Mouse (Mus musculus) bone marrow, adult 2 months (tissue): ENCODE data around the gene Dhx35. TPM values are rescaled to one million over a fixed set of nuclear protein-coding genes. Genes with fewer than 3 reads are reported as not detected.

Experiments
- H3K27ac ChIP-seq: fragments of 200-500 bp; 2 replicates; pipeline ENCODE4 v1.5.1; 2012; ENCODE audit warnings: low read depth, mild to moderate bottlenecking, control low read depth, inconsistent platforms, low read length; ENCODE audit not compliant: control insufficient read depth, poor library complexity, insufficient read depth
- H3K4me1 ChIP-seq: fragments of 200-500 bp; 2 replicates; pipeline ENCODE4 v1.6.1; 2011; ENCODE audit warnings: low read length; ENCODE audit not compliant: control insufficient read depth, insufficient read depth
- H3K4me3 ChIP-seq: fragments of 200-500 bp; replicated peaks from 2 replicates; pipeline ENCODE3; 2011; ENCODE audit warnings: mild to moderate bottlenecking, low read depth, low read length, control low read depth; ENCODE audit not compliant: control insufficient read depth
- CTCF ChIP-seq: fragments of 200-500 bp; IDR thresholded peaks from 2 replicates; pipeline ENCODE4 v1.5.1; 2011; ENCODE audit warnings: low read length, control low read depth; ENCODE audit not compliant: control insufficient read depth, insufficient read depth
- POLR2A ChIP-seq: fragments of 200-500 bp; IDR thresholded peaks from 2 replicates; pipeline ENCODE4 v1.6.1; 2011; ENCODE audit warnings: low read depth, mild to moderate bottlenecking, control low read depth, low read length, borderline replicate concordance; ENCODE audit not compliant: control insufficient read depth
- WGBS: fragments of 180-500 bp; shearing (Covaris S2); methylation state at CpG from one replicate; pipeline ENCODE4 v1.1.7; 2018; 5-methylcytosine and 5-hydroxymethylcytosine counted together
- polyA plus RNA-seq: library from polyadenylated mRNA; stranded (reverse); fragments of >200 nt; gene quantifications from 2 replicates; pipeline ENCODE4 v1.2.4, GENCODE M21; 2011; ENCODE audit warnings: low replicate concordance; ENCODE audit not compliant: missing spikeins, insufficient read depth, insufficient read length

The Dhx35 gene
- polyA plus RNA-seq, 1 experiment: 10.7 TPM

DNA sequence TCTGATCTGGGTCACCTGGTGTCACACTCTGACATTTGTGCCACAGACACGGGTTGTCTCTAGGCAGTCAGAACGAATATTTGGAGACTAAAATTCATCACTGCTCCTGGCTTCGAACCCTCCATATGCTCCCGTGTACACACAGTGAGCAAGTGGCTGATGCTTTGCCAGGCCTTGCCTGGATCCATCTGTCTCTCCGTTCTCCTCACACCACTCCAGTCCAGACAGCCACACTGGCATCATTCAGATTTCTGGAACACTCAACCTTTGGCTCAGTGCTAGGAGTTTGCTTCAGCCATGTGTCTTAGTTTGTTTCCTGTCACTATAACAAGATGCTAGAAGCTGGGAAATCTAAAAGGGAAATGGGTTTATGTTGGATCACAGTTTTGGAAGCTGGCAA, 93.9 kb downstream of the Dhx35 start:
- H3K4me1 ChIP-seq: no peaks in the 10 kb centered on the region
- no peak overlapping the region for H3K4me3 ChIP-seq
- H3K27ac ChIP-seq: no peak overlapping the region
- 82% methylated on average over 5 of the region's 5 CpGs for WGBS
- no peak for TF ChIP-seq POLR2A
- no peak for TF ChIP-seq CTCF

- WGBS: 60% methylated on average over 11 of the region's 11 CpGs
- no peak overlapping the region for H3K4me3 ChIP-seq
- no peaks in the 10 kb centered on the region for H3K4me1 ChIP-seq
- H3K27ac ChIP-seq: no peak overlapping the region
- no peak for TF ChIP-seq CTCF
- no peak for TF ChIP-seq POLR2A
These were observed 94.6 kb downstream of the Dhx35 start for GRCm38 (mm10) chr2:158889201-158889600.

DNA sequence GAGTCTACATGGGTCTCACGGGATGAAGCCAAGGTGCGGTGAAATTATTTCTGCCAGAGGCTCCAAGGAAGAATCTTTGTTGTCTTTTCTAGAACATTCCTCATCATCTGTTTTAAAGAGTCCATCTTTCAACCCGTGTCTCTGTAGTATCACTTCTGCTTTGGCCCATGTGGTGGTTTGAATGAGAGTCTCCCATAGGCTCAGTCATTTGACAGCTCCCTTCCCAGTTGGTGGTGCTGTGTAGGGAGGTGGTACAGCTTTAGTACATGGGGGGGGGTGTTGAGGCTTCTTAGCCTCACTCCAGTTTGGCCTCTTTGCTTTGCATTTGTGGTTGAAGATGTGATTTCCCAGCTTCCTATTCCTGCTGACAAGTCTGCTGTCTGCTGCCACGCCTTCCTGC, 96.7 kb downstream of the Dhx35 start:
- WGBS: 57% methylated on average over 4 of the region's 4 CpGs
- H3K4me1 ChIP-seq: no peaks in the 10 kb centered on the region
- H3K27ac ChIP-seq: no peak overlapping the region
- H3K4me3 ChIP-seq: no peak overlapping the region
- no peak for TF ChIP-seq CTCF
- no peak for TF ChIP-seq POLR2A

- Histone ChIP-seq H3K4me1 (no peaks in the 10 kb centered on the region), H3K27ac (no peak overlapping the region), H3K4me3 (no peak overlapping the region)
- TF ChIP-seq CTCF (no peak), POLR2A (no peak)
- WGBS: 15% methylated on average over 16 of the region's 16 CpGs
These were observed 98.7 kb downstream of the Dhx35 start for GRCm38 (mm10) chr2:158893171-158893853.

DNA sequence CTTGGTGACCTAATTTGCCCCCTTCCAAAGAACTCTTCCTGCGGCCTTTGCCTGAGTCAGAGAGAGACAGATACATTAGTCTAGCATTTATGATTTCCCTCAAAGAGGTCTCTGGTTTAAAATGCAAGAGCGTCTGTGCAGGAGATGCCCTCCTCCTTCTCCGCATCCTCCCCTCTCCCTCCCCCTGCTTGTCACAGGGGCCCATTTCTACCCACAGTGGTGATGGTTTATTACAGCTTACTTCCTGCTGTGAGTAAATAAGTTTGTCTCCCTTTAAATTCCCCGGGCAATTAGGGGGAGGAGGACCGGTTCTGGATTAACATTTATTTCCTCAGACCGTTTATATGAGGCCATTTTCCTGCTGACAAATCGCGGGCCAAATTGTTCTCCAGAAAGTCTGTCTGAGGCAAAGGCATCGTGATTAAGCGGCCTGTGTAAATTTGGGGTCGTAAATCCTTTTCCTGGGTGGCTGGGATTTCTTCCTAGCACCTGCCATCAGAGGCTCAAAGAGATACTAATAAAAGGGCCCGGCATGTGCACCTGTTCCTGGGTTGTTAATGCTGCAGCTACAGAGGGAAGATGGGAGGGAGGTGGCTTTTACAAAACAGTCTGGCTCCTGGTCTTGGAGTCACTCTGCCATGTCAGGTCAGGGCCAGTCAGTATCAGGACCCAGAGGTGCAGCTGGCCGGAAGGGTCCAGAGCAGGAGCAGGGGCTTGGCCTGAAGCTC, 104.0 kb downstream of the Dhx35 start:
- 20% methylated on average over 13 of the region's 13 CpGs for WGBS
- no peak for TF ChIP-seq CTCF
- TF ChIP-seq POLR2A: no peak
- no peak overlapping the region for H3K4me3 ChIP-seq

More for the DNA sequence above, 104.0 kb downstream of the Dhx35 start:
- H3K27ac ChIP-seq: no peak overlapping the region
- no peaks in the 10 kb centered on the region for H3K4me1 ChIP-seq

Other genes with a start within 250 kb of the Dhx35 start
- gene Slc32a1, start 184.0 kb upstream of the Dhx35 start, polyA plus RNA-seq: not detected in 2 replicates
- gene Actr5, start 169.9 kb upstream of the Dhx35 start, polyA plus RNA-seq: 10.9 and 12.9 TPM in 2 replicates
- gene Ppp1r16b, start 129.4 kb upstream of the Dhx35 start, polyA plus RNA-seq: 3.8 and 5.3 TPM in 2 replicates
- 2.7 and 3.0 TPM in 2 replicates for gene Fam83d, start 26.7 kb upstream of the Dhx35 start, polyA plus RNA-seq